Mouse (Mus musculus) G1E (cell line): ENCODE data around the gene Nol7.

Experiments used
- CTCF ChIP-seq: IDR thresholded peaks from 2 replicates; pipeline ENCODE4 v1.5.1; 2012; ENCODE audit warnings: low read depth, low read length, inconsistent platforms, mixed read lengths
- GATA1 ChIP-seq: IDR thresholded peaks from 2 replicates; pipeline ENCODE4 v1.6.1; 2012; ENCODE audit warnings: borderline replicate concordance, low read length, inconsistent platforms, mixed read lengths
- POLR2AphosphoS5 ChIP-seq: IDR thresholded peaks from 2 replicates; pipeline ENCODE4 v1.6.1; 2012; ENCODE audit warnings: low read depth, low read length, inconsistent platforms; ENCODE audit not compliant: insufficient replicate concordance
- TAL1 ChIP-seq: conservative IDR thresholded peaks from 2 replicates; pipeline ENCODE4 v1.6.1; 2012; ENCODE audit warnings: low read depth, low read length, inconsistent platforms, mixed read lengths

DNA sequence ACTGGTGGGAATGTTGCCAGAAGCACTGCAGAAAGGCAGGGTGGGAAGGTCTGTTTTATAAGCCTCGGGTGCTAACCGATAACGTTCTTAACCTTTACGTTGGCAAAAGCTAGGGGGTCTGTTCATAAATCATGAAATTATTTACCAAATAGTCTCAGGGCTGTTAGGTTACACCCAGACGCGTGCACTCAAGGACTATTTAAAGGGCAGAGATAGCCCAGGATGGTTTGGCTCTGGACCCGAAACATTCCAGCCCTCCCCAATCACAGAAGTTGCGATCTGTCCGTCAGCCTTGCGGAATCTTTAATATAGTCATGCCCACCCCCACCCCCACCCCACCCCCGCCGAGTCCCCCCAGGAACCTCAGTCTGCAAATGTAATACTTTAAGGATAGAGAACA, 43.8 kb upstream of the Nol7 start:
- TF ChIP-seq CTCF, result no peak
- no peak for TF ChIP-seq POLR2AphosphoS5
- no peak for TF ChIP-seq GATA1
- no peak for TF ChIP-seq TAL1
